Comparison of ENCODE assay signal across 12 mouse cellular contexts in genomic region chr4:155188803-155189202, GRCm38 (mm10). TPM values are rescaled to one million over a fixed set of nuclear protein-coding genes. Genes with fewer than 3 reads are reported as not detected.
DNase-seq lines count a peak whose midpoint lies in the region; ATAC-seq and TF ChIP-seq lines count a peak whose summit lies in the region.
"Had no signal": no experiment of that assay in that cellular context is flagged by ENCODE, and none has a peak within 500 bp of the region (broad histone marks: within the 10 kb centered on the region; RNA-seq: fewer than 3 reads in every experiment).

No protein-coding gene starts in this region.

- no peak for DNase-seq in hindbrain, embryonic 10.5 days (ENCODE audit: low spot score)
- DNase-seq in limb, embryonic 14.5 days (ENCODE audit: low spot score) = no peak
- no peak for DNase-seq in gastrocnemius, postnatal 4 days (ENCODE audit: low spot score in 2 of 2)
- DNase-seq: adrenal gland, postnatal 10 days; lung, postnatal 14 days; right cerebral cortex, postnatal 4 days had no signal

- no peak for ATAC-seq in hindbrain, embryonic 13.5 days (ENCODE audit: low FRiP score)
- ATAC-seq in megakaryocyte, adult 5-6 weeks (ENCODE audit: poor library complexity, severe bottlenecking) = no peak
- no peak for ATAC-seq in embryonic facial prominence, embryonic 13.5 days (ENCODE audit: insufficient number of reproducible peaks, insufficient read depth, low FRiP score, low TSS enrichment, low read depth)
- ATAC-seq in limb, embryonic 14.5 days (ENCODE audit: low FRiP score, low read depth) = no peak

- peak overlapping the region; percentile 88 for H3K27ac ChIP-seq in hindbrain, embryonic 10.5 days
- H3K27ac ChIP-seq in hindbrain, embryonic 13.5 days = no peak overlapping the region
- 0 out of 2 replicates have a peak overlapping the region, but pooled peaks have one; percentile 39 for H3K27ac ChIP-seq in embryonic facial prominence, embryonic 13.5 days
- H3K27ac ChIP-seq in limb, embryonic 14.5 days (replicated peaks; ENCODE audit: low read depth, low read length) = 0 out of 2 replicates have a peak overlapping the region, but pooled peaks have one; percentile 8

- no peaks in the 10 kb centered on the region for H3K27me3 ChIP-seq in hindbrain, embryonic 10.5 days (ENCODE audit: insufficient read depth, poor library complexity, severe bottlenecking)
- no peaks in the 10 kb centered on the region for H3K27me3 ChIP-seq in hindbrain, embryonic 13.5 days
- no peaks in the 10 kb centered on the region for H3K27me3 ChIP-seq in megakaryocyte, embryonic 14.5 days (replicated peaks)
- H3K27me3 ChIP-seq in embryonic facial prominence, embryonic 13.5 days = no peaks in the 10 kb centered on the region
- no peaks in the 10 kb centered on the region for H3K27me3 ChIP-seq in limb, embryonic 14.5 days (ENCODE audit: control insufficient read depth, insufficient read depth, low read length)
- H3K27me3 ChIP-seq: CH12.LX; forebrain, embryonic 12.5 days had no signal

- peaks cover 11% of the 10 kb centered on the region for H3K36me3 ChIP-seq in hindbrain, embryonic 10.5 days
- H3K36me3 ChIP-seq in hindbrain, embryonic 13.5 days = no peaks in the 10 kb centered on the region
- peaks cover 72% of the 10 kb centered on the region for H3K36me3 ChIP-seq in megakaryocyte, embryonic 14.5 days (replicated peaks; ENCODE audit: low read length)
- 0 out of 2 replicates have a peak, but pooled peaks cover 6% of the 10 kb centered on the region for H3K36me3 ChIP-seq in embryonic facial prominence, embryonic 13.5 days
- peaks cover 7% of the 10 kb centered on the region; the same call in 1 of the 2 replicates for H3K36me3 ChIP-seq in limb, embryonic 14.5 days (ENCODE audit: control insufficient read depth, insufficient read depth, low read length)
- H3K36me3 ChIP-seq: forebrain, embryonic 12.5 days had no signal

- no peaks in the 10 kb centered on the region for H3K9me3 ChIP-seq in hindbrain, embryonic 10.5 days
- no peaks in the 10 kb centered on the region for H3K9me3 ChIP-seq in hindbrain, embryonic 13.5 days
- H3K9me3 ChIP-seq in megakaryocyte, embryonic 14.5 days = no peaks in the 10 kb centered on the region
- H3K9me3 ChIP-seq in embryonic facial prominence, embryonic 13.5 days = no peaks in the 10 kb centered on the region
- no peaks in the 10 kb centered on the region for H3K9me3 ChIP-seq in limb, embryonic 14.5 days (ENCODE audit: control insufficient read depth, low read length)
- H3K9me3 ChIP-seq: forebrain, embryonic 12.5 days had no signal

- TF ChIP-seq POLR2A in limb, embryonic 14.5 days (IDR thresholded peaks at IDR 0.05; ENCODE audit: borderline replicate concordance, extremely low read depth, insufficient read depth, insufficient read length) = no peak

- H3K9ac ChIP-seq in hindbrain, embryonic 13.5 days = no peak overlapping the region
- H3K9ac ChIP-seq in embryonic facial prominence, embryonic 13.5 days = peak overlapping the region; percentile 32; the same call in 1 of the 2 replicates
- H3K9ac ChIP-seq in limb, embryonic 14.5 days (ENCODE audit: low read depth, low read length, severe bottlenecking) = no peak overlapping the region

- H3K4me3 ChIP-seq in hindbrain, embryonic 10.5 days = peak overlapping the region; percentile 30; the same call in 1 of the 2 replicates
- no peak overlapping the region for H3K4me3 ChIP-seq in hindbrain, embryonic 13.5 days
- peak overlapping the region; percentile 18 for H3K4me3 ChIP-seq in megakaryocyte, embryonic 14.5 days (replicated peaks)
- H3K4me3 ChIP-seq in embryonic facial prominence, embryonic 13.5 days = no peak overlapping the region
- H3K4me3 ChIP-seq in limb, embryonic 14.5 days (replicated peaks; ENCODE audit: low read length) = no peak overlapping the region
- H3K4me3 ChIP-seq: forebrain, embryonic 12.5 days had no signal

- H3K4me2 ChIP-seq in hindbrain, embryonic 13.5 days = no peak overlapping the region
- H3K4me2 ChIP-seq in embryonic facial prominence, embryonic 13.5 days = no peak overlapping the region
- H3K4me2 ChIP-seq in limb, embryonic 14.5 days (replicated peaks; ENCODE audit: low read depth, low read length, severe bottlenecking) = no peak overlapping the region
- H3K4me2 ChIP-seq: forebrain, embryonic 12.5 days had no signal

- peaks cover 100% of the 10 kb centered on the region for H3K4me1 ChIP-seq in hindbrain, embryonic 10.5 days (replicated peaks)
- H3K4me1 ChIP-seq in hindbrain, embryonic 13.5 days (replicated peaks) = peaks cover 93% of the 10 kb centered on the region
- peaks cover 100% of the 10 kb centered on the region for H3K4me1 ChIP-seq in megakaryocyte, embryonic 14.5 days
- H3K4me1 ChIP-seq in embryonic facial prominence, embryonic 13.5 days = peaks cover 89% of the 10 kb centered on the region
- peaks cover 81% of the 10 kb centered on the region for H3K4me1 ChIP-seq in limb, embryonic 14.5 days (ENCODE audit: control insufficient read depth, insufficient read depth, low read length)

RNA-seq across cellular contexts. Expression of gene Ski, which starts 33.6 kb away (rescaled TPM):
- 9.3 and 10.1 TPM in 2 replicates for polyA plus RNA-seq in hindbrain, embryonic 10.5 days (2016; fragmentation: Nextera tagmentation; extraction: Ambion mirVana)
- polyA plus RNA-seq in hindbrain, embryonic 13.5 days (2015; fragmentation: Nextera tagmentation; extraction: Ambion mirVana) = 10.3 and 10.4 TPM in 2 replicates
- polyA plus RNA-seq in megakaryocyte, embryonic 14.5 days (2012; ENCODE audit: insufficient read depth, low replicate concordance) = 31.5 and 38.7 TPM in 2 replicates
- 41.5 and 42.9 TPM in 2 replicates for total RNA-seq in megakaryocyte, adult 5-6 weeks (2015)
- 12.4 and 13.3 TPM in 2 replicates for total RNA-seq in megakaryocyte, adult 5-6 weeks (2017)
- 21.5 and 24.9 TPM in 2 replicates for polyA plus RNA-seq in embryonic facial prominence, embryonic 13.5 days (2015; fragmentation: Nextera tagmentation; extraction: Ambion mirVana)
- 88.7 and 109 TPM in 2 replicates for polyA plus RNA-seq in limb, embryonic 14.5 days (2012; rRNA removed)
- 44.0 and 47.5 TPM in 2 replicates for polyA plus RNA-seq in limb, embryonic 14.5 days (2014; fragmentation: Nextera tagmentation; extraction: Ambion mirVana)
- 100 to 1,000 TPM; 133 to 138 TPM for total RNA-seq in gastrocnemius, postnatal 4 days (2021)

Comparison
In these comparisons a context has a peak if more than half of its experiments do, and no peak if none do; other contexts are left out.
1. H3K4me3 ChIP-seq: peak in hindbrain, embryonic 10.5 days (single experiment) and megakaryocyte, embryonic 14.5 days (single experiment); none in hindbrain, embryonic 13.5 days (single experiment), embryonic facial prominence, embryonic 13.5 days (single experiment) and limb, embryonic 14.5 days (single experiment).